Mouse (Mus musculus) limb, embryonic 11.5 days (tissue): Measurements from ENCODE around the gene Tmem135. TPM values are rescaled to one million over a fixed set of nuclear protein-coding genes. Genes with fewer than 3 reads are reported as not detected.

ENCODE experiments used
- ATAC-seq: fragments of 200-750 bp; cut with Nextera tagmentation; 2 replicates; pipeline ENCODE4 v1.8.0; 2017; ENCODE audit warnings: low read depth; ENCODE audit not compliant: insufficient number of reproducible peaks, low FRiP score, low TSS enrichment
- DNase-seq: peaks from one replicate; pipeline ENCODE4 v3.0.0-alpha.2; 2015; ENCODE audit warnings: low spot score
- H3K27ac ChIP-seq: fragments of 300-500 bp; sonication (generic); replicated peaks from 2 replicates; pipeline ENCODE4 v1.5.1; 2014; ENCODE audit warnings: low read depth, mild to moderate bottlenecking, low read length
- H3K27me3 ChIP-seq: fragments of 300-500 bp; sonication (generic); 2 replicates; pipeline ENCODE4 v1.6.1; 2014; ENCODE audit warnings: mild to moderate bottlenecking, low read length, mixed read lengths; ENCODE audit not compliant: control insufficient read depth, insufficient read depth
- H3K36me3 ChIP-seq: fragments of 300-500 bp; sonication (generic); 2 replicates; pipeline ENCODE4 v1.6.1; 2014; ENCODE audit warnings: mild to moderate bottlenecking, low read length, moderate library complexity, mixed read lengths; ENCODE audit not compliant: control insufficient read depth, insufficient read depth
- H3K4me1 ChIP-seq: fragments of 300-500 bp; sonication (generic); 2 replicates; pipeline ENCODE4 v1.6.1; 2014; ENCODE audit warnings: low read length, mixed read lengths; ENCODE audit not compliant: control insufficient read depth, insufficient read depth
- H3K4me2 ChIP-seq: fragments of 300-500 bp; sonication (generic); 2 replicates; pipeline ENCODE4 v1.6.1; 2014; ENCODE audit warnings: low read depth, mild to moderate bottlenecking, moderate library complexity; ENCODE audit not compliant: severe bottlenecking
- H3K4me3 ChIP-seq: fragments of 300-500 bp; sonication (generic); 2 replicates; pipeline ENCODE4 v1.5.1; 2014; ENCODE audit warnings: low read depth, low read length
- H3K9ac ChIP-seq: fragments of 300-500 bp; sonication (generic); 2 replicates; pipeline ENCODE4 v1.6.1; 2014; ENCODE audit warnings: mild to moderate bottlenecking, low read length
- H3K9me3 ChIP-seq: fragments of 300-500 bp; sonication (generic); 2 replicates; pipeline ENCODE4 v1.6.1; 2016; ENCODE audit warnings: low read length; ENCODE audit not compliant: control insufficient read depth
- WGBS: fragments of 180-500 bp; shearing (Covaris S2); extraction: QIAGEN DNeasy Blood & Tissue Kit; methylation state at CpG from one replicate; pipeline ENCODE4 v1.1.7; 2014; 5-methylcytosine and 5-hydroxymethylcytosine counted together
- polyA plus RNA-seq: library from polyadenylated mRNA; unstranded; fragments of >200 nt; fragmentation: Nextera tagmentation; extraction: Ambion mirVana; gene quantifications from 2 replicates; pipeline ENCODE4 v1.2.1, GENCODE M21; 2014

The Tmem135 gene
- polyA plus RNA-seq, 1 experiment from 2014 or later = 18.3 TPM

GRCm38 (mm10) chr7:89433193-89433892 lies 29.3 kb upstream of the Tmem135 start:
- no peak overlapping the region for H3K4me3 ChIP-seq
- H3K9ac ChIP-seq = no peak overlapping the region
- no peaks in the 10 kb centered on the region for H3K36me3 ChIP-seq
- no peaks in the 10 kb centered on the region for H3K27me3 ChIP-seq
- ATAC-seq (no peak), DNase-seq (no peak)
- WGBS = 83% methylated on average over 9 of the region's 9 CpGs
- no peaks in the 10 kb centered on the region for H3K4me1 ChIP-seq
- H3K27ac ChIP-seq = no peak overlapping the region
- H3K9me3 ChIP-seq = no peaks in the 10 kb centered on the region
- H3K4me2 ChIP-seq = no peak overlapping the region

DNA sequence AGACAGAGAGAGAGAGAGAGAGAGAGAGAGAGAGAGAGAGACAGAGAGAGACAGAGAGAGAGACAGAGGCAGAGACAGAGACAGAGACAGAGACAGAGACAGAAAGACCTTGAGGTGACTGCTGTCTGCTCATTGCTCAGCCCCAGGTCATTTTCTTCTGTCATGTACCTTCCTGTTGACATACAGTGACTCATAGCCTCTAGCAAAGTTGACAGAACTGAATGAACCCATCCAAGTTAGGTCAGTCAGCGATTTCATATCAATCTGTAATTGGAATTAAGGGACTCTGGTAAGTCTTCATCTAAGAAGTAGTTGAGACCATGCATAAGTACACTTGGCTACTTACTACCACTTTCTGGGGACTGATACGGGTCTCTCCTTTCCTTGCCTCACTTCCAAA lies 27.2 kb upstream of the Tmem135 start:
- 90% methylated on average over 2 of the region's 2 CpGs for WGBS
- no peak for ATAC-seq
- no peak overlapping the region for H3K4me2 ChIP-seq

GRCm38 (mm10) chr7:89429326-89429725 lies 25.3 kb upstream of the Tmem135 start:
- WGBS = 80% methylated on average over 1 of the region's 1 CpGs
- Histone ChIP-seq H3K9ac (no peak overlapping the region), H3K9me3 (no peaks in the 10 kb centered on the region), H3K27ac (no peak overlapping the region), H3K4me1 (0 out of 2 replicates have a peak, but pooled peaks cover 2% of the 10 kb centered on the region), H3K4me3 (no peak overlapping the region), H3K4me2 (no peak overlapping the region), H3K27me3 (no peaks in the 10 kb centered on the region), H3K36me3 (no peaks in the 10 kb centered on the region)
- ATAC-seq (no peak), DNase-seq (no peak)

More for the DNA sequence above, 27.2 kb upstream of the Tmem135 start:
- H3K9ac ChIP-seq = no peak overlapping the region
- H3K27ac ChIP-seq = no peak overlapping the region
- no peak overlapping the region for H3K4me3 ChIP-seq
- no peaks in the 10 kb centered on the region for H3K9me3 ChIP-seq
- no peak for DNase-seq
- H3K4me1 ChIP-seq = no peaks in the 10 kb centered on the region
- H3K36me3 ChIP-seq = no peaks in the 10 kb centered on the region
- H3K27me3 ChIP-seq = no peaks in the 10 kb centered on the region

GRCm38 (mm10) chr7:89428804-89429203 lies 24.8 kb upstream of the Tmem135 start:
- no peak for ATAC-seq
- H3K27me3 ChIP-seq = no peaks in the 10 kb centered on the region
- no peak for DNase-seq
- no peak overlapping the region for H3K27ac ChIP-seq
- 0 out of 2 replicates have a peak, but pooled peaks cover 4% of the 10 kb centered on the region for H3K4me1 ChIP-seq
- no peaks in the 10 kb centered on the region for H3K36me3 ChIP-seq
- H3K4me3 ChIP-seq = no peak overlapping the region
- no peaks in the 10 kb centered on the region for H3K9me3 ChIP-seq
- WGBS = 86% methylated on average over 5 of the region's 5 CpGs
- no peak overlapping the region for H3K9ac ChIP-seq
- H3K4me2 ChIP-seq = no peak overlapping the region

- 31% methylated on average over 5 of the region's 5 CpGs for WGBS
- DNase-seq (no peak), ATAC-seq (no peak)
- Histone ChIP-seq H3K9me3 (no peaks in the 10 kb centered on the region), H3K4me2 (no peak overlapping the region), H3K4me1 (0 out of 2 replicates have a peak, but pooled peaks cover 4% of the 10 kb centered on the region), H3K4me3 (no peak overlapping the region), H3K27me3 (no peaks in the 10 kb centered on the region), H3K27ac (no peak overlapping the region), H3K9ac (no peak overlapping the region), H3K36me3 (no peaks in the 10 kb centered on the region)
Measured at GRCm38 (mm10) chr7:89427101-89427500, 23.1 kb upstream of the Tmem135 start.

DNA sequence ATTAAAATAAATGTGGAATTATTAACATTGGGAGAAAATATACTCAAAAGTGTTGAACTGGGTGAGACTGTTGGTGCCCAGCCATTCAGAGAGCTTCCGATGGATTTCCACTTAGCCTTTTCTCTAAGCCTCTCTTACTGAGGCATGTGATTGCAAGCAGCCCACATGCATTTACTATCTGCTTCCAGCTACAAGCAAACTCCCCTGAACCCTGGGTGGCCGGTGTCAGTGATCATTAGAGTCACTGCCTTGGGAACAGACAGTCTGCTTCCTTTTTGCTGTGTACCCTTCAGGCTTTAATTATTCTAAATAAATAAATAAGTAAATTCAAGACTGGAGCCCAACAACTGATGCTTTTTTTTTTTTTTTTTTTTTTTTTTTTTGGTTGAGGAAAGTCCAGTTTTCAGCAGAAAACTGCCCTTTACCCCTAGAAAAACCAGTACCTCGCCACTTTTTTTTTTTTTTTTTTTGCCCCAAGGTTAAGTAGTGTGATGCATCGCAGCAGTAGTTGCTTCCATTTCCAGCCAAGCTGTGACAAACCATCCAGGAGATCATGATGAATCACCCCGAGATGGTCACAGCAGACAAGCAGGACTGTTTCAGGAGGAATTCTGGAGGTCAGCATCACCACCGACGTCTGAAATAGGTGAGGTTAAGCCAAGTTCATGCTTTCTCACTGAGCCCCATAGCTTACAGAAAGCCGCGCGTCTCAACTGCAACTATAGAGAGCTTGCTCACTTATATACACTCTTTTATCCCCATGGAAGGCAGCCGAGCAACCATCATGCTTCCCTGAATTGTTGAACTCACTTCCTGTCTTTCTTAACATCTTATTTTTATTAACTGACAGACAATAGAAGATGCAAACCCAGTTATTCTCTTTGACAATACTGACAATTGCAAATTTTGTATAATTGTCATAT lies 22.0 kb upstream of the Tmem135 start:
- 45% methylated on average over 11 of the region's 11 CpGs for WGBS
- no peak overlapping the region for H3K4me3 ChIP-seq
- no peak overlapping the region for H3K9ac ChIP-seq
- no peak overlapping the region for H3K27ac ChIP-seq
- DNase-seq (no peak), ATAC-seq (no peak)
- 0 out of 2 replicates have a peak, but pooled peaks cover 4% of the 10 kb centered on the region for H3K4me1 ChIP-seq
- H3K36me3 ChIP-seq = no peaks in the 10 kb centered on the region
- no peak overlapping the region for H3K4me2 ChIP-seq
- no peaks in the 10 kb centered on the region for H3K9me3 ChIP-seq
- no peaks in the 10 kb centered on the region for H3K27me3 ChIP-seq

- DNase-seq (no peak), ATAC-seq (no peak)
- no peaks in the 10 kb centered on the region for H3K36me3 ChIP-seq
- H3K4me2 ChIP-seq = no peak overlapping the region
- H3K4me3 ChIP-seq = no peak overlapping the region
- H3K9me3 ChIP-seq = no peaks in the 10 kb centered on the region
- WGBS = 83% methylated on average over 5 of the region's 5 CpGs
- H3K9ac ChIP-seq = no peak overlapping the region
- no peak overlapping the region for H3K27ac ChIP-seq
- H3K4me1 ChIP-seq = 0 out of 2 replicates have a peak, but pooled peaks cover 4% of the 10 kb centered on the region
- no peaks in the 10 kb centered on the region for H3K27me3 ChIP-seq
Measured at GRCm38 (mm10) chr7:89424659-89425058, 20.6 kb upstream of the Tmem135 start.

DNA sequence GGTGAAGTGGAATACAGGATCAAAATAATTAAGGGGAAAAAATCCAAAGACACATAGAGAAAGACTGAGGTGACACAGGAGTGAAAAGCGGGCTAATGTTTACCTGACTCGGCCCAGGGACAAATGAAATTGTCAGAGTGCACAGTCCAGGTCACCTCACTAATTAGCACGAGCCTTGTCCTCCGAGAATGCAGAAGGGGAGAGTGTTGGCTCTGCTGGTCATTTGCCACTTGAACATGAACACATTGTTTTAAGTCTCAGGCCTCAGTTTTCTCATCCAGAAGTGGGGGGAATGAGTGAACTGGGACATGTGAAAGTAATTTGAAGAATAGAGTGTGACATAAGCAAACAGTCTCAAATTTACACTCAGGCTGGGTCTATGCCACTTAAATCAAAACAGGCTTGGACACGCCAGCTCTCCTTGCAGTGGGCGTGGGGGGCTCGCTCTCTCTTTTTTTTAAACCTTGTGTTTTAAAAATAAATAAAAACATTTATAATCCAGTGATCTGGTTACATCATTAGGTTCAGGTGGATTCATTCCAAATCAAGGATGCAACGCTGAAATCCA lies 19.8 kb upstream of the Tmem135 start:
- Histone ChIP-seq H3K27ac (no peak overlapping the region), H3K36me3 (no peaks in the 10 kb centered on the region), H3K9ac (no peak overlapping the region), H3K9me3 (no peaks in the 10 kb centered on the region), H3K4me3 (no peak overlapping the region), H3K4me2 (no peak overlapping the region), H3K27me3 (no peaks in the 10 kb centered on the region), H3K4me1 (0 out of 2 replicates have a peak, but pooled peaks cover 4% of the 10 kb centered on the region)
- no peak for ATAC-seq
- 36% methylated on average over 8 of the region's 8 CpGs for WGBS
- no peak for DNase-seq
